Mouse (Mus musculus): Measurements from ENCODE around the gene Tbc1d10b. TPM values are rescaled to one million over a fixed set of nuclear protein-coding genes. Genes with fewer than 3 reads are reported as not detected.

The Tbc1d10b gene
- polyA plus RNA-seq, 1 experiment from 2014 or later: 26.7 TPM

DNA sequence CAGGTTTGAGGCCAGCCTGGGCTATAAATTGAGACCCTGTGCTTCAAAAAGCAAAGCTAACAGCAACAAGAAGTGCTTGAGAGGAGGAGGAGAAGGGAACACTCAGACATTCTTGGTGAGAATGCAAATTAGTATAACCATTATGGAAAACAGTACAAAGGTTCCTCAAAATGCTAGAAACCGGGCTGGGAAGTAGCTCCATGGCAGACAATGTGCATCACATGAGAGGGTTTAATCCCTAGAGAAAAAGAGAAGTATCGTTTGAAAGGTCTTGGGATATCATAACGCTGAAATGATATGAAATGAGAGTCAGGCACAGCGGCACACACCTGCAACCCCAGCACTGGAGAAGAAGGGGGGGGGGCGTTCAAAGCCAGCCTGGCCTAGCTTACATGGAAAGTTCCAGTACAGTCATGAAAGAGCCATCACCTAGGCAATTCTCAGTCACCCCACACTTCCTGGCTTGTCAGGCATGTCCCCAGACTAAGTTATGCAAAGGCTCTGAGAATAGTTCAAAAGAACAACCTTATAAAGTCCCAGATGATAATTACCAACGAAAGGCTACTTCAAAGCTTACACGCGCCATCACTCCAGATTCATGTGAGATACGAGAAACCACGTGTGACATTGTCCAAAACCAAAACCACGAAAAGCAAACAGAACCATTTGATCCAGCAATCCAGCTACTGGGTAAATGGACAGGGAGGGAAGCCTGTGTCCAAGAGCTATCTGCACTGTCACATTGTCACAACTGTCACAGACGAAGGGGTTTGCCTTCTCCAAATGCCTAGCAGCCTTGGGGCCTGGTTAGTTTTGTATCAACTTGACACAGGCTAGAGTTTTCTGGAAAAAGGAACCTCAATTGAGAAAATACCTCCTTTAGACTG lies 42.4 kb downstream of the Tbc1d10b start:
- Histone ChIP-seq H3K36me3 (no peaks in the 10 kb centered on the region), H3K4me2 (no peak overlapping the region), H3K4me3 (replicated peaks) (no peak overlapping the region), H3K9me3 (replicated peaks) (no peaks in the 10 kb centered on the region), H3K4me1 (no peaks in the 10 kb centered on the region), H3K9ac (no peak overlapping the region), H3K27ac (no peak overlapping the region), H3K27me3 (no peaks in the 10 kb centered on the region)
- no peak for ATAC-seq (replicated peaks; ENCODE audit: low FRiP score)
- WGBS: 81% methylated on average over 12 of the region's 12 CpGs

DNA sequence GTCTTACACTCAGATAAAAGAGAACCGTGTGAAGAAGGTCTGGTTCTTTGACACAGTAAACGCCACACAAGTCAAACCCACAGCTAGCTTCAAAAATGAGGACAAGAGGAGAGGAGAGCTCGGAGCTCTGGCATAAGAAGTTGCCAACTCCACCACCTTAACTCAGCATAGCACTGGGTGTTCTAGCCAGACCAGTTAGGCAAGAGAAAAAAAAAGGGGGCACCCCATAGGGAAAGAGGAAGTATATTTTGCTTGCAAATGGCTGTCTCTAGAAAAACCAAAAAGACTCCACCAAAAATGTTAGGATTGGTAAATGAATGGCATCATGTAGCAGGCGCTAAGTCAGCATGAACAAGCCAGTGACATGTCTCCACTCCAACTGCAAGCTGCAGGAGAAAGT lies 44.3 kb downstream of the Tbc1d10b start:
- no peak overlapping the region for H3K27ac ChIP-seq
- no peaks in the 10 kb centered on the region for H3K9me3 ChIP-seq (replicated peaks)
- ATAC-seq (replicated peaks; ENCODE audit: low FRiP score): no peak
- WGBS: 90% methylated on average over 4 of the region's 4 CpGs
- no peaks in the 10 kb centered on the region for H3K27me3 ChIP-seq
- no peak overlapping the region for H3K9ac ChIP-seq
- no peaks in the 10 kb centered on the region for H3K36me3 ChIP-seq
- no peaks in the 10 kb centered on the region for H3K4me1 ChIP-seq
- no peak overlapping the region for H3K4me3 ChIP-seq (replicated peaks)
- H3K4me2 ChIP-seq: no peak overlapping the region

GRCm38 (mm10) chr7:127162546-127162945 lies 45.7 kb downstream of the Tbc1d10b start:
- no peaks in the 10 kb centered on the region for H3K9me3 ChIP-seq (replicated peaks)
- WGBS: 77% methylated on average over 5 of the region's 5 CpGs
- no peak for ATAC-seq (replicated peaks; ENCODE audit: low FRiP score)
- H3K4me1 ChIP-seq: no peaks in the 10 kb centered on the region
- H3K4me3 ChIP-seq (replicated peaks): no peak overlapping the region
- H3K4me2 ChIP-seq: no peak overlapping the region
- no peaks in the 10 kb centered on the region for H3K27me3 ChIP-seq
- no peak overlapping the region for H3K27ac ChIP-seq
- H3K36me3 ChIP-seq: no peaks in the 10 kb centered on the region
- no peak overlapping the region for H3K9ac ChIP-seq

GRCm38 (mm10) chr7:127157548-127157947 lies 50.7 kb downstream of the Tbc1d10b start:
- Histone ChIP-seq H3K4me3 (replicated peaks) (no peak overlapping the region), H3K27ac (no peak overlapping the region), H3K36me3 (no peaks in the 10 kb centered on the region), H3K4me1 (no peaks in the 10 kb centered on the region), H3K27me3 (no peaks in the 10 kb centered on the region), H3K9ac (no peak overlapping the region), H3K4me2 (no peak overlapping the region), H3K9me3 (replicated peaks) (no peaks in the 10 kb centered on the region)
- 80% methylated on average over 4 of the region's 4 CpGs for WGBS
- no peak for ATAC-seq (replicated peaks; ENCODE audit: low FRiP score)

GRCm38 (mm10) chr7:127153477-127153876 lies 54.8 kb downstream of the Tbc1d10b start:
- no peaks in the 10 kb centered on the region for H3K4me1 ChIP-seq
- H3K27me3 ChIP-seq: no peaks in the 10 kb centered on the region
- no peak overlapping the region for H3K27ac ChIP-seq
- WGBS: 68% methylated on average over 3 of the region's 3 CpGs
- H3K4me2 ChIP-seq: no peak overlapping the region
- no peak overlapping the region for H3K9ac ChIP-seq
- no peaks in the 10 kb centered on the region for H3K36me3 ChIP-seq
- no peak overlapping the region for H3K4me3 ChIP-seq (replicated peaks)
- no peak for ATAC-seq (replicated peaks; ENCODE audit: low FRiP score)
- H3K9me3 ChIP-seq (replicated peaks): no peaks in the 10 kb centered on the region

- Histone ChIP-seq H3K9ac (no peak overlapping the region), H3K27ac (no peak overlapping the region), H3K4me2 (no peak overlapping the region), H3K36me3 (no peaks in the 10 kb centered on the region), H3K9me3 (replicated peaks) (no peaks in the 10 kb centered on the region), H3K4me3 (replicated peaks) (no peak overlapping the region), H3K27me3 (no peaks in the 10 kb centered on the region), H3K4me1 (no peaks in the 10 kb centered on the region)
- 91% methylated on average over 6 of the region's 6 CpGs for WGBS
- ATAC-seq (replicated peaks; ENCODE audit: low FRiP score): no peak
Observed at GRCm38 (mm10) chr7:127152464-127152863, 55.8 kb downstream of the Tbc1d10b start.

DNA sequence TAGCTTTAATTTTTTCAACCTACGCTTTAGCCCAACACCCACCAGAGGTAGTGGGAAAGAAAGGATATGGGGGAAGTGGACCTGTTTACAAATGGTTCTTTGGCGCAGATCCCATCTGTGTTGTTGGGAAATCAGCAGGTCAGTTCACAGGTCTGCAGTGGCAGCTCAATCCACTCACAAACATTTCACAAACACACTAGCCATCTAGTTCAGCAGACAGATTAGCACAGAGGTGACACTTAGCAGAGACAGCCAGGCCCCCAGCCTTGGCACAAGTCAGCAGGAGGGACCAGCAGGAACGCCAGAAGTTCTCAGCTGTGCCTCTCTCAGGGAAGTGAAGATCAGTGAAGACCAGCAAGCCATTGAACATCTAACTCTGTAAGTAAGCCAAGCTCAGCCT lies 60.4 kb downstream of the Tbc1d10b start:
- Histone ChIP-seq H3K9me3 (replicated peaks) (no peaks in the 10 kb centered on the region), H3K27me3 (no peaks in the 10 kb centered on the region), H3K4me1 (peaks cover 3% of the 10 kb centered on the region; the same call in 1 of the 2 replicates), H3K4me2 (no peak overlapping the region), H3K27ac (no peak overlapping the region), H3K4me3 (replicated peaks) (no peak overlapping the region), H3K9ac (no peak overlapping the region), H3K36me3 (no peaks in the 10 kb centered on the region)
- 74% methylated on average over 3 of the region's 3 CpGs for WGBS
- no peak for ATAC-seq (replicated peaks; ENCODE audit: low FRiP score)

Other genes starting within 250 kb of the Tbc1d10b start
- gene Cdipt, start 232.6 kb downstream of the Tbc1d10b start, polyA plus RNA-seq (2015; fragmentation: Nextera tagmentation; extraction: Ambion mirVana): 106 and 115 TPM in 2 replicates
- 1.4 and 1.5 TPM in 2 replicates for gene Cdiptos, start 232.4 kb downstream of the Tbc1d10b start, polyA plus RNA-seq (2015; fragmentation: Nextera tagmentation; extraction: Ambion mirVana)
- gene Mvp, start 193.8 kb downstream of the Tbc1d10b start, polyA plus RNA-seq (2015; fragmentation: Nextera tagmentation; extraction: Ambion mirVana): 15.3 and 16.8 TPM in 2 replicates
- 0.45 TPM in 1 of 2 replicates, not detected in the other for gene Pagr1b, start 192.0 kb downstream of the Tbc1d10b start, polyA plus RNA-seq (2015; fragmentation: Nextera tagmentation; extraction: Ambion mirVana)
- 44.8 and 59.5 TPM in 2 replicates for gene Pagr1a, start 191.1 kb downstream of the Tbc1d10b start, polyA plus RNA-seq (2015; fragmentation: Nextera tagmentation; extraction: Ambion mirVana)
- gene Gm42742, start 187.4 kb downstream of the Tbc1d10b start, polyA plus RNA-seq (2015; fragmentation: Nextera tagmentation; extraction: Ambion mirVana): 52.6 and 61.2 TPM in 2 replicates
- gene Prrt2, start 187.3 kb downstream of the Tbc1d10b start, polyA plus RNA-seq (2015; fragmentation: Nextera tagmentation; extraction: Ambion mirVana): 5.4 and 7.2 TPM in 2 replicates
- 64.4 and 65.8 TPM in 2 replicates for gene Maz, start 181.4 kb downstream of the Tbc1d10b start, polyA plus RNA-seq (2015; fragmentation: Nextera tagmentation; extraction: Ambion mirVana)
- 136 and 141 TPM in 2 replicates for gene Kif22, start 166.0 kb downstream of the Tbc1d10b start, polyA plus RNA-seq (2015; fragmentation: Nextera tagmentation; extraction: Ambion mirVana)
- not detected in 2 replicates for gene Zg16, start 121.1 kb downstream of the Tbc1d10b start, polyA plus RNA-seq (2015; fragmentation: Nextera tagmentation; extraction: Ambion mirVana)
- 3.3 and 3.8 TPM in 2 replicates for gene AI467606, start 117.1 kb downstream of the Tbc1d10b start, polyA plus RNA-seq (2015; fragmentation: Nextera tagmentation; extraction: Ambion mirVana)
- gene Qprt, start 86.2 kb downstream of the Tbc1d10b start, polyA plus RNA-seq (2015; fragmentation: Nextera tagmentation; extraction: Ambion mirVana): 16.7 and 19.0 TPM in 2 replicates
- gene Spn, start 70.6 kb downstream of the Tbc1d10b start, polyA plus RNA-seq (2015; fragmentation: Nextera tagmentation; extraction: Ambion mirVana): 0.32 and 0.37 TPM in 2 replicates
- 59.3 and 66.6 TPM in 2 replicates for gene Cd2bp2, start 12.4 kb downstream of the Tbc1d10b start, polyA plus RNA-seq (2015; fragmentation: Nextera tagmentation; extraction: Ambion mirVana)
- 51.1 and 90.2 TPM in 2 replicates for gene Mylpf, start 422 bp upstream of the Tbc1d10b start, polyA plus RNA-seq (2015; fragmentation: Nextera tagmentation; extraction: Ambion mirVana)
- 41.7 and 46.1 TPM in 2 replicates for gene Zfp553, start 24.6 kb upstream of the Tbc1d10b start, polyA plus RNA-seq (2015; fragmentation: Nextera tagmentation; extraction: Ambion mirVana)
- gene Sept1, start 24.7 kb upstream of the Tbc1d10b start, polyA plus RNA-seq (2015; fragmentation: Nextera tagmentation; extraction: Ambion mirVana): 21.3 and 21.7 TPM in 2 replicates
- 59.3 and 62.3 TPM in 2 replicates for gene Zfp771, start 35.8 kb upstream of the Tbc1d10b start, polyA plus RNA-seq (2015; fragmentation: Nextera tagmentation; extraction: Ambion mirVana)
- 224 and 226 TPM in 2 replicates for gene Dctpp1, start 52.2 kb upstream of the Tbc1d10b start, polyA plus RNA-seq (2015; fragmentation: Nextera tagmentation; extraction: Ambion mirVana)
- 112 and 113 TPM in 2 replicates for gene Sephs2, start 65.6 kb upstream of the Tbc1d10b start, polyA plus RNA-seq (2015; fragmentation: Nextera tagmentation; extraction: Ambion mirVana)
- gene Itgal, start 87.8 kb upstream of the Tbc1d10b start, polyA plus RNA-seq (2015; fragmentation: Nextera tagmentation; extraction: Ambion mirVana): 0.82 and 1.2 TPM in 2 replicates
- gene Zfp768, start 137.1 kb upstream of the Tbc1d10b start, polyA plus RNA-seq (2015; fragmentation: Nextera tagmentation; extraction: Ambion mirVana): 21.5 and 25.1 TPM in 2 replicates
- 8.3 and 10.7 TPM in 2 replicates for gene Zfp747, start 167.6 kb upstream of the Tbc1d10b start, polyA plus RNA-seq (2015; fragmentation: Nextera tagmentation; extraction: Ambion mirVana)
- 5.7 and 6.3 TPM in 2 replicates for gene 9130019O22Rik, start 178.7 kb upstream of the Tbc1d10b start, polyA plus RNA-seq (2015; fragmentation: Nextera tagmentation; extraction: Ambion mirVana)
- 7.1 and 8.0 TPM in 2 replicates for gene E430018J23Rik, start 185.2 kb upstream of the Tbc1d10b start, polyA plus RNA-seq (2015; fragmentation: Nextera tagmentation; extraction: Ambion mirVana)
- gene Zfp764, start 198.4 kb upstream of the Tbc1d10b start, polyA plus RNA-seq (2015; fragmentation: Nextera tagmentation; extraction: Ambion mirVana): 7.6 and 8.0 TPM in 2 replicates
- 24.5 and 27.1 TPM in 2 replicates for gene Zfp688, start 213.6 kb upstream of the Tbc1d10b start, polyA plus RNA-seq (2015; fragmentation: Nextera tagmentation; extraction: Ambion mirVana)
- gene Zfp689, start 240.7 kb upstream of the Tbc1d10b start, polyA plus RNA-seq (2015; fragmentation: Nextera tagmentation; extraction: Ambion mirVana): 8.1 and 8.9 TPM in 2 replicates